7 mouse cellular contexts compared by ENCODE assay signal in the genomic region with DNA sequence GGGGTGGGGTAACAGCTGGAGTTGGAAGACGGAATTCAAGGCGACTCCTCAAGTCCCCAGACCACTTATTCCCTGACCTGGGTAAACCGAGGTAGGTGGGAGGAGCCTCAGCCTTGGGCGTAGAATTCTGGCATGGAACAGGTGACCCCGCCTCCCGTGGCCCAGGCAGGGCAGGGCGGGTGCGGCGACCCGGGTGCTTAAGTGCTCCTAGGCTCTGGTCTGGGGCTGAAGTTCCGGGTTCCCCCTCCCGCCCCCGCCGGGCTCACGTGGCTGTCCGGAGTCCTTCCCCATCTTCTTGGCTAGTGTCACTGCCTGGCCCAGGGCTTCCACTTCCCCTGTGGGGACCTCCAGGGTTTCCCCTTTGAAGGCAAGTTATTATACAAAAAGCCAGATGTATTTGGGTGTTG. TPM values are rescaled to one million over a fixed set of nuclear protein-coding genes. Genes with fewer than 3 reads are reported as not detected.
A peak's percentile ranks its signal among the peaks of the same experiment; 100 is the strongest.
DNase-seq lines count a peak whose midpoint lies in the region; ATAC-seq and TF ChIP-seq lines count a peak whose summit lies in the region.

No protein-coding gene starts in this region.

- H3K4me2 ChIP-seq in embryonic facial prominence, embryonic 15.5 days (replicated peaks), result peak overlapping the region; percentile 28
- peak overlapping the region; percentile 93 for H3K4me2 ChIP-seq in liver, embryonic 14.5 days (ENCODE audit: low read depth)

- H3K27ac ChIP-seq in embryonic facial prominence, embryonic 15.5 days (replicated peaks), result 0 out of 2 replicates have a peak overlapping the region, but pooled peaks have one; percentile 34
- peak overlapping the region; percentile 80 for H3K27ac ChIP-seq in liver, embryonic 14.5 days

- peaks cover 40% of the 10 kb centered on the region for H3K4me1 ChIP-seq in embryonic facial prominence, embryonic 15.5 days
- H3K4me1 ChIP-seq in liver, embryonic 14.5 days (replicated peaks; ENCODE audit: control insufficient read depth in 2 of 2, insufficient read depth in 2 of 2, low read length in 1 of 2), result peaks cover 20 to 27% of the 10 kb centered on the region in 2 experiments

- peaks cover 15% of the 10 kb centered on the region for H3K27me3 ChIP-seq in embryonic facial prominence, embryonic 15.5 days
- no peaks in the 10 kb centered on the region for H3K27me3 ChIP-seq in liver, embryonic 14.5 days (ENCODE audit: control insufficient read depth, insufficient read depth, low read length)

- peak; percentile 18 for TF ChIP-seq CTCF in liver, embryonic 14.5 days (IDR thresholded peaks at IDR 0.05; ENCODE audit: low read depth)

- TF ChIP-seq EP300 in liver, embryonic 14.5 days (IDR thresholded peaks at IDR 0.05; ENCODE audit: low read depth), result no peak

- peak overlapping the region; percentile 92 for H3K4me3 ChIP-seq in embryonic facial prominence, embryonic 15.5 days (replicated peaks)
- peak overlapping the region; percentile 80 for H3K4me3 ChIP-seq in liver, embryonic 14.5 days (ENCODE audit: insufficient read depth in 1 of 2, low read depth in 2 of 2, low read length in 2 of 2)

- H3K9me3 ChIP-seq in embryonic facial prominence, embryonic 15.5 days (replicated peaks), result no peaks in the 10 kb centered on the region
- H3K9me3 ChIP-seq in liver, embryonic 14.5 days (ENCODE audit: control insufficient read depth, low read length), result no peaks in the 10 kb centered on the region

- no peak overlapping the region for H3K9ac ChIP-seq in embryonic facial prominence, embryonic 15.5 days
- H3K9ac ChIP-seq in liver, embryonic 14.5 days (replicated peaks), result peak overlapping the region; percentile 99

- DNase-seq in urinary bladder, adult 18-20 months (ENCODE audit: low spot score in 2 of 2), result peak; percentile 62 to 66
- no peak for DNase-seq in urinary bladder, adult 2 months (ENCODE audit: low spot score)
- DNase-seq in liver, embryonic 14.5 days (ENCODE audit: low read depth in 3 of 3, low spot score in 3 of 3), result peak; percentile 58 to 66 (median 64)
- DNase-seq in spleen, adult 12 weeks (ENCODE audit: low spot score), result peak; percentile 75
- no peak for DNase-seq in right cerebral cortex, adult 18-20 months

- ATAC-seq in embryonic facial prominence, embryonic 15.5 days (ENCODE audit: insufficient number of reproducible peaks, low FRiP score, low TSS enrichment, low read depth), result no peak
- peak; percentile 50 to 61 for ATAC-seq in hematopoietic stem cell, adult 5-6 weeks (replicated peaks in 1 of 2; ENCODE audit: insufficient read depth in 1 of 2, low FRiP score in 2 of 2, low TSS enrichment in 1 of 2, low read depth in 1 of 2, poor library complexity in 2 of 2, severe bottlenecking in 2 of 2)
- no peak for ATAC-seq in liver, embryonic 14.5 days (ENCODE audit: insufficient read depth)

- WGBS in embryonic facial prominence, embryonic 15.5 days, result 2% methylated on average over 16 of the region's 16 CpGs
- WGBS in liver, embryonic 14.5 days (ENCODE audit: insufficient replicate concordance), result 4% methylated on average over 16 of the region's 16 CpGs

- H3K36me3 ChIP-seq in embryonic facial prominence, embryonic 15.5 days, result no peaks in the 10 kb centered on the region
- H3K36me3 ChIP-seq in liver, embryonic 14.5 days (replicated peaks; ENCODE audit: control insufficient read depth, insufficient read depth, low read depth), result no peaks in the 10 kb centered on the region

RNA-seq across cellular contexts. Expression of gene Zbtb7a, which starts 0.8 kb away (rescaled TPM):
- polyA plus RNA-seq in urinary bladder, adult 2 months (2012; rRNA removed), result 30.0 and 39.0 TPM in 2 replicates
- 57.6 and 59.4 TPM in 2 replicates for polyA plus RNA-seq in embryonic facial prominence, embryonic 15.5 days (2015; fragmentation: Nextera tagmentation; extraction: Ambion mirVana)
- total RNA-seq in hematopoietic stem cell, adult 5-6 weeks (2017), result 7.4 and 13.0 TPM in 2 replicates
- 15.2 and 16.3 TPM in 2 replicates for polyA plus RNA-seq in liver, embryonic 14.5 days (2012; rRNA removed)
- polyA plus RNA-seq in liver, embryonic 14.5 days (2014; fragmentation: Nextera tagmentation; extraction: Ambion mirVana), result 25.1 and 30.8 TPM in 2 replicates

RNA-seq across cellular contexts. Expression of gene Map2k2, which starts 28.5 kb away (rescaled TPM):
- 119 TPM in 2 replicates for polyA plus RNA-seq in urinary bladder, adult 2 months (2012; rRNA removed)
- polyA plus RNA-seq in embryonic facial prominence, embryonic 15.5 days (2015; fragmentation: Nextera tagmentation; extraction: Ambion mirVana), result 189 and 197 TPM in 2 replicates
- total RNA-seq in hematopoietic stem cell, adult 5-6 weeks (2017), result 29.8 and 55.8 TPM in 2 replicates
- polyA plus RNA-seq in liver, embryonic 14.5 days (2012; rRNA removed), result 56.0 and 60.3 TPM in 2 replicates
- 90.0 and 98.9 TPM in 2 replicates for polyA plus RNA-seq in liver, embryonic 14.5 days (2014; fragmentation: Nextera tagmentation; extraction: Ambion mirVana)

RNA-seq across cellular contexts. Expression of gene Pias4, which starts 33.5 kb away (rescaled TPM):
- polyA plus RNA-seq in urinary bladder, adult 2 months (2012; rRNA removed), result 12.5 and 17.9 TPM in 2 replicates
- 52.0 and 52.7 TPM in 2 replicates for polyA plus RNA-seq in embryonic facial prominence, embryonic 15.5 days (2015; fragmentation: Nextera tagmentation; extraction: Ambion mirVana)
- 7.3 and 8.7 TPM in 2 replicates for total RNA-seq in hematopoietic stem cell, adult 5-6 weeks (2017)
- 11.2 and 13.2 TPM in 2 replicates for polyA plus RNA-seq in liver, embryonic 14.5 days (2012; rRNA removed)
- 14.9 and 19.0 TPM in 2 replicates for polyA plus RNA-seq in liver, embryonic 14.5 days (2014; fragmentation: Nextera tagmentation; extraction: Ambion mirVana)

RNA-seq across cellular contexts. Expression of gene Creb3l3, which starts 35.5 kb away (rescaled TPM):
- 1.1 and 1.2 TPM in 2 replicates for polyA plus RNA-seq in urinary bladder, adult 2 months (2012; rRNA removed)
- polyA plus RNA-seq in embryonic facial prominence, embryonic 15.5 days (2015; fragmentation: Nextera tagmentation; extraction: Ambion mirVana), result 0.89 and 0.92 TPM in 2 replicates
- 1.4 TPM in 1 of 2 replicates, not detected in the other for total RNA-seq in hematopoietic stem cell, adult 5-6 weeks (2017)
- 10.9 and 11.0 TPM in 2 replicates for polyA plus RNA-seq in liver, embryonic 14.5 days (2012; rRNA removed)
- 16.8 and 20.1 TPM in 2 replicates for polyA plus RNA-seq in liver, embryonic 14.5 days (2014; fragmentation: Nextera tagmentation; extraction: Ambion mirVana)

RNA-seq across cellular contexts. Expression of gene Eef2, which starts 42.2 kb away (rescaled TPM):
- 1,109 and 1,486 TPM in 2 replicates for polyA plus RNA-seq in urinary bladder, adult 2 months (2012; rRNA removed)
- polyA plus RNA-seq in embryonic facial prominence, embryonic 15.5 days (2015; fragmentation: Nextera tagmentation; extraction: Ambion mirVana), result 654 and 688 TPM in 2 replicates
- 1,714 and 1,773 TPM in 2 replicates for total RNA-seq in hematopoietic stem cell, adult 5-6 weeks (2017)
- 476 and 570 TPM in 2 replicates for polyA plus RNA-seq in liver, embryonic 14.5 days (2012; rRNA removed)
- 233 and 270 TPM in 2 replicates for polyA plus RNA-seq in liver, embryonic 14.5 days (2014; fragmentation: Nextera tagmentation; extraction: Ambion mirVana)

Comparison
In these comparisons a context has a peak if more than half of its experiments do, and no peak if none do; other contexts are left out.
1. DNase-seq: peak in urinary bladder, adult 18-20 months (2 of 2), liver, embryonic 14.5 days (3 of 3) and spleen, adult 12 weeks (single experiment); none in urinary bladder, adult 2 months (single experiment) and right cerebral cortex, adult 18-20 months (single experiment).
2. ATAC-seq: peak in hematopoietic stem cell, adult 5-6 weeks (2 of 2); none in embryonic facial prominence, embryonic 15.5 days (single experiment) and liver, embryonic 14.5 days (single experiment).